Mouse (Mus musculus) hindbrain, embryonic 13.5 days (tissue): Measurements from ENCODE around the gene Foxp1. TPM values are rescaled to one million over a fixed set of nuclear protein-coding genes. Genes with fewer than 3 reads are reported as not detected.

ENCODE experiments used
- ATAC-seq: fragments of 200-750 bp; cut with Nextera tagmentation; 2 replicates; pipeline ENCODE4 v1.8.0; 2017; ENCODE audit warnings: moderate TSS enrichment; ENCODE audit not compliant: low FRiP score
- H3K27ac ChIP-seq: fragments of 300-500 bp; sonication (generic); 2 replicates; pipeline ENCODE4 v1.5.1; 2015; ENCODE audit warnings: inconsistent platforms, mild to moderate bottlenecking, moderate library complexity
- H3K27me3 ChIP-seq: fragments of 300-500 bp; sonication (generic); 2 replicates; pipeline ENCODE4 v1.6.1; 2015; ENCODE audit warnings: mild to moderate bottlenecking, inconsistent platforms
- H3K36me3 ChIP-seq: fragments of 300-500 bp; sonication (generic); 2 replicates; pipeline ENCODE4 v1.6.1; 2015; ENCODE audit warnings: mild to moderate bottlenecking, inconsistent platforms
- H3K4me1 ChIP-seq: fragments of 300-500 bp; sonication (generic); replicated peaks from 2 replicates; pipeline ENCODE4 v1.6.1; 2015; ENCODE audit warnings: inconsistent platforms
- H3K4me2 ChIP-seq: fragments of 300-500 bp; sonication (generic); 2 replicates; pipeline ENCODE4 v1.6.1; 2015; ENCODE audit warnings: inconsistent platforms, mild to moderate bottlenecking, moderate library complexity
- H3K4me3 ChIP-seq: fragments of 300-500 bp; sonication (generic); 2 replicates; pipeline ENCODE4 v1.5.1; 2015; ENCODE audit warnings: mild to moderate bottlenecking, inconsistent platforms
- H3K9ac ChIP-seq: fragments of 300-500 bp; sonication (generic); 2 replicates; pipeline ENCODE4 v1.6.1; 2015; ENCODE audit warnings: mild to moderate bottlenecking, inconsistent platforms
- H3K9me3 ChIP-seq: fragments of 300-500 bp; sonication (generic); 2 replicates; pipeline ENCODE4 v1.6.1; 2016; ENCODE audit warnings: inconsistent platforms
- WGBS: fragments of 180-500 bp; shearing (Covaris S2); methylation state at CpG from one replicate; pipeline ENCODE4 v1.1.7; 2015; 5-methylcytosine and 5-hydroxymethylcytosine counted together
- polyA plus RNA-seq: library from polyadenylated mRNA; unstranded; fragments of >200 nt; fragmentation: Nextera tagmentation; extraction: Ambion mirVana; gene quantifications from 2 replicates; pipeline ENCODE4 v1.2.1, GENCODE M21; 2015

The Foxp1 gene
- polyA plus RNA-seq, 1 experiment from 2014 or later, result 64.7 TPM

GRCm38 (mm10) chr6:99024588-99024987 is 497.9 kb downstream of the Foxp1 start:
- Histone ChIP-seq H3K27ac (no peak overlapping the region), H3K36me3 (no peaks in the 10 kb centered on the region), H3K4me3 (peak overlapping the region; percentile 28; the same call in 1 of the 2 replicates), H3K4me1 (peaks cover 50% of the 10 kb centered on the region), H3K9me3 (no peaks in the 10 kb centered on the region), H3K4me2 (peak overlapping the region; percentile 42), H3K27me3 (peaks cover 15% of the 10 kb centered on the region; the same call in 1 of the 2 replicates), H3K9ac (peak overlapping the region; percentile 0; the same call in 1 of the 2 replicates)
- WGBS, result 32% methylated on average over 9 of the region's 9 CpGs
- ATAC-seq, result no peak

- peaks cover 47% of the 10 kb centered on the region for H3K4me1 ChIP-seq
- no peak for ATAC-seq
- no peak overlapping the region for H3K27ac ChIP-seq
- H3K4me3 ChIP-seq, result no peak overlapping the region
- 0 out of 2 replicates have a peak overlapping the region, but pooled peaks have one; percentile 6 for H3K9ac ChIP-seq
- H3K9me3 ChIP-seq, result no peaks in the 10 kb centered on the region
- H3K4me2 ChIP-seq, result 0 out of 2 replicates have a peak overlapping the region, but pooled peaks have one; percentile 10
- 60% methylated on average over 12 of the region's 12 CpGs for WGBS
- H3K27me3 ChIP-seq, result peaks cover 27% of the 10 kb centered on the region
- H3K36me3 ChIP-seq, result no peaks in the 10 kb centered on the region
Observed at GRCm38 (mm10) chr6:99020570-99021444, 501.7 kb downstream of the Foxp1 start.

GRCm38 (mm10) chr6:99019716-99020115 is 502.8 kb downstream of the Foxp1 start:
- 64% methylated on average over 8 of the region's 8 CpGs for WGBS
- Histone ChIP-seq H3K4me3 (no peak overlapping the region), H3K27ac (peak overlapping the region; percentile 48; the same call in 1 of the 2 replicates)

GRCm38 (mm10) chr6:99019266-99019665 is 503.3 kb downstream of the Foxp1 start:
- Histone ChIP-seq H3K4me3 (no peak overlapping the region), H3K9ac (no peak overlapping the region), H3K27ac (peak overlapping the region; percentile 48; the same call in 1 of the 2 replicates), H3K27me3 (peaks cover 35% of the 10 kb centered on the region), H3K4me1 (peaks cover 48% of the 10 kb centered on the region), H3K9me3 (no peaks in the 10 kb centered on the region), H3K36me3 (no peaks in the 10 kb centered on the region), H3K4me2 (no peak overlapping the region)
- 33% methylated on average over 9 of the region's 9 CpGs for WGBS
- ATAC-seq, result no peak

More at GRCm38 (mm10) chr6:99019716-99020115, 502.8 kb downstream of the Foxp1 start:
- ATAC-seq, result no peak
- Histone ChIP-seq H3K27me3 (peaks cover 32% of the 10 kb centered on the region), H3K9ac (no peak overlapping the region), H3K4me1 (peaks cover 48% of the 10 kb centered on the region), H3K36me3 (no peaks in the 10 kb centered on the region), H3K4me2 (no peak overlapping the region), H3K9me3 (no peaks in the 10 kb centered on the region)

GRCm38 (mm10) chr6:99013866-99014502 is 508.5 kb downstream of the Foxp1 start:
- no peak overlapping the region for H3K9ac ChIP-seq
- no peaks in the 10 kb centered on the region for H3K9me3 ChIP-seq
- no peaks in the 10 kb centered on the region for H3K36me3 ChIP-seq
- H3K4me3 ChIP-seq, result no peak overlapping the region
- peak; percentile 74 for ATAC-seq
- H3K4me1 ChIP-seq, result peaks cover 59% of the 10 kb centered on the region
- H3K4me2 ChIP-seq, result peak overlapping the region; percentile 20
- peak overlapping the region; percentile 62; the same call in 1 of the 2 replicates for H3K27ac ChIP-seq
- 15% methylated on average over 16 of the region's 16 CpGs for WGBS
- peaks cover 35% of the 10 kb centered on the region for H3K27me3 ChIP-seq

GRCm38 (mm10) chr6:99013119-99013865 is 509.2 kb downstream of the Foxp1 start:
- H3K36me3 ChIP-seq, result peaks cover 4% of the 10 kb centered on the region; the same call in 1 of the 2 replicates
- peak overlapping the region; percentile 62; the same call in 1 of the 2 replicates for H3K27ac ChIP-seq
- H3K4me1 ChIP-seq, result peaks cover 53% of the 10 kb centered on the region
- no peak overlapping the region for H3K4me3 ChIP-seq
- H3K4me2 ChIP-seq, result peak overlapping the region; percentile 20
- WGBS, result 10% methylated on average over 14 of the region's 14 CpGs
- 0 out of 2 replicates have a peak overlapping the region, but pooled peaks have one; percentile 19 for H3K9ac ChIP-seq
- H3K27me3 ChIP-seq, result peaks cover 35% of the 10 kb centered on the region
- 0 out of 2 replicates have a peak, but pooled peaks have one; percentile 44 for ATAC-seq
- H3K9me3 ChIP-seq, result no peaks in the 10 kb centered on the region

GRCm38 (mm10) chr6:99011895-99012584 is 510.5 kb downstream of the Foxp1 start:
- Histone ChIP-seq H3K27me3 (peaks cover 38% of the 10 kb centered on the region), H3K4me2 (no peak overlapping the region), H3K9ac (no peak overlapping the region), H3K36me3 (peaks cover 8% of the 10 kb centered on the region; the same call in 1 of the 2 replicates), H3K4me1 (peaks cover 54% of the 10 kb centered on the region), H3K4me3 (no peak overlapping the region), H3K9me3 (no peaks in the 10 kb centered on the region), H3K27ac (no peak overlapping the region)
- WGBS, result 59% methylated on average over 8 of the region's 8 CpGs
- ATAC-seq, result no peak

- 39% methylated on average over 10 of the region's 10 CpGs for WGBS
- H3K4me2 ChIP-seq, result no peak overlapping the region
- no peak overlapping the region for H3K9ac ChIP-seq
- no peaks in the 10 kb centered on the region for H3K9me3 ChIP-seq
- peaks cover 58% of the 10 kb centered on the region for H3K4me1 ChIP-seq
- 0 out of 2 replicates have a peak, but pooled peaks cover 24% of the 10 kb centered on the region for H3K27me3 ChIP-seq
- ATAC-seq, result no peak
- H3K27ac ChIP-seq, result no peak overlapping the region
- H3K4me3 ChIP-seq, result no peak overlapping the region
- peaks cover 8% of the 10 kb centered on the region; the same call in 1 of the 2 replicates for H3K36me3 ChIP-seq
Observed at GRCm38 (mm10) chr6:99009771-99010170, 512.8 kb downstream of the Foxp1 start.

GRCm38 (mm10) chr6:99008565-99008964 is 514.0 kb downstream of the Foxp1 start:
- Histone ChIP-seq H3K9ac (no peak overlapping the region), H3K27me3 (0 out of 2 replicates have a peak, but pooled peaks cover 20% of the 10 kb centered on the region), H3K4me3 (no peak overlapping the region), H3K4me2 (no peak overlapping the region), H3K4me1 (peaks cover 48% of the 10 kb centered on the region), H3K36me3 (peaks cover 8% of the 10 kb centered on the region; the same call in 1 of the 2 replicates), H3K27ac (no peak overlapping the region), H3K9me3 (no peaks in the 10 kb centered on the region)
- 100% methylated on average over 1 of the region's 1 CpGs for WGBS
- no peak for ATAC-seq

- H3K4me2 ChIP-seq, result no peak overlapping the region
- peaks cover 26% of the 10 kb centered on the region; the same call in 1 of the 2 replicates for H3K27me3 ChIP-seq
- no peak overlapping the region for H3K9ac ChIP-seq
- peaks cover 14% of the 10 kb centered on the region; the same call in 1 of the 2 replicates for H3K36me3 ChIP-seq
- no peaks in the 10 kb centered on the region for H3K9me3 ChIP-seq
- peaks cover 40% of the 10 kb centered on the region for H3K4me1 ChIP-seq
- WGBS, result 46% methylated on average over 6 of the region's 6 CpGs
- no peak overlapping the region for H3K27ac ChIP-seq
- H3K4me3 ChIP-seq, result no peak overlapping the region
- ATAC-seq, result no peak
Observed at GRCm38 (mm10) chr6:99007542-99007941, 515.0 kb downstream of the Foxp1 start.
